Mouse (Mus musculus) olfactory bulb, adult 2 months (tissue): ENCODE results near the gene Oip5. TPM values are rescaled to one million over a fixed set of nuclear protein-coding genes. Genes with fewer than 3 reads are reported as not detected.

Experiments
- H3K27ac ChIP-seq: fragments of 200-500 bp; 2 replicates; pipeline ENCODE4 v1.5.1; 2012; ENCODE audit warnings: low read depth, low read length; ENCODE audit not compliant: insufficient read depth
- H3K4me1 ChIP-seq: fragments of 200-500 bp; 2 replicates; pipeline ENCODE4 v1.6.1; 2012; ENCODE audit warnings: low read length; ENCODE audit not compliant: control insufficient read depth, insufficient read depth
- H3K4me3 ChIP-seq: fragments of 200-500 bp; 2 replicates; pipeline ENCODE4 v1.5.1; 2012; ENCODE audit warnings: mild to moderate bottlenecking, low read depth, low read length, moderate library complexity; ENCODE audit not compliant: insufficient read depth
- CTCF ChIP-seq: fragments of 200-500 bp; IDR thresholded peaks from 2 replicates; pipeline ENCODE4 v1.5.1; 2012; ENCODE audit warnings: low read depth, mild to moderate bottlenecking, low read length, moderate library complexity; ENCODE audit not compliant: insufficient read depth
- POLR2A ChIP-seq: fragments of 200-500 bp; IDR thresholded peaks from 2 replicates; pipeline ENCODE4 v1.6.1; 2012; ENCODE audit warnings: mild to moderate bottlenecking, low read depth, low read length, moderate library complexity; ENCODE audit not compliant: insufficient read depth
- whole genome bisulfite sequencing: fragments of 180-500 bp; shearing (Covaris S2); methylation state at CpG from one replicate; pipeline ENCODE4 v1.1.7; 2018; 5-methylcytosine and 5-hydroxymethylcytosine counted together
- polyA plus RNA-seq: library from polyadenylated mRNA; stranded (reverse); fragments of >200 nt; gene quantifications from 2 replicates; pipeline ENCODE4 v1.2.4, GENCODE M21; 2012; ENCODE audit warnings: low replicate concordance; ENCODE audit not compliant: missing spikeins, insufficient read depth, insufficient read length

Oip5 gene
- polyA plus RNA-seq, 1 experiment: not detected

DNA sequence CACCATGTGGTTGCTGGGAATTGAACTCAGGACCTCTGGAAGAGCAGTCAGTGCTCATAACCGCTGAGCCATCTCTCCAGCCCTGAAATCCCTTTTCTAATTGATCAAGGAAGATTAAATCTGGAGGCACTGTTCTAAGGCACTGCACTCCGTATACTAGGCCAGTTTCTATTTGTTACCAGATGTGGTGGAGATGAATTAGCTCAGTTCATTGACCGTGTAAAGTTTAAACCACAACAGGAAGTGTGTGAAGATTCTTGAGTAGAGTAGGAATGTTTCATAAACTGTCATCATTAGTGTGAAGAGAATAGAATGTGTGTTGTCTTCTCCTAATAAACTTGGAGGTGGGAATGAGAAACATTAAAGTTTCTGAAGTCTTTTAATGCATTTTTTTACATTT is 56.5 kb downstream of the Oip5 start:
- Histone ChIP-seq H3K27ac (no peak overlapping the region), H3K4me1 (peaks cover 6% of the 10 kb centered on the region), H3K4me3 (no peak overlapping the region)
- TF ChIP-seq CTCF (no peak), POLR2A (no peak)
- WGBS: 87% methylated on average over 3 of the region's 3 CpGs

Other genes with a start within 250 kb of the Oip5 start
- gene Ino80, start 140.8 kb downstream of the Oip5 start, polyA plus RNA-seq: not detected in 2 replicates
- gene Exd1, start 70.8 kb downstream of the Oip5 start, polyA plus RNA-seq: not detected in 2 replicates
- gene Chp1, start 70.8 kb downstream of the Oip5 start, polyA plus RNA-seq: not detected in 2 replicates
- gene Nusap1, start 171 bp downstream of the Oip5 start, polyA plus RNA-seq: not detected in 2 replicates
- gene Ndufaf1, start 44.4 kb upstream of the Oip5 start, polyA plus RNA-seq: not detected in 2 replicates
- not detected in 2 replicates for gene Rtf1, start 56.6 kb upstream of the Oip5 start, polyA plus RNA-seq
- not detected in 2 replicates for gene Itpka, start 123.9 kb upstream of the Oip5 start, polyA plus RNA-seq
- not detected in 2 replicates for gene Ltk, start 142.0 kb upstream of the Oip5 start, polyA plus RNA-seq
- not detected in 2 replicates for gene Rpap1, start 169.1 kb upstream of the Oip5 start, polyA plus RNA-seq
- gene Tyro3, start 179.3 kb upstream of the Oip5 start, polyA plus RNA-seq: not detected in 2 replicates